Mouse (Mus musculus) midbrain, embryonic 10.5 days (tissue): ENCODE measurements around the gene Ten1. TPM values are rescaled to one million over a fixed set of nuclear protein-coding genes. Genes with fewer than 3 reads are reported as not detected.
A peak's percentile ranks its signal among the peaks of the same experiment; 100 is the strongest.

Experiments
- DNase-seq: peaks from one replicate; pipeline ENCODE4 v3.0.0-alpha.2; 2017; ENCODE audit warnings: low spot score
- H3K27ac ChIP-seq: fragments of 300-500 bp; sonication (generic); replicated peaks from 2 replicates; pipeline ENCODE4 v1.5.1; 2016; ENCODE audit warnings: mild to moderate bottlenecking
- H3K27me3 ChIP-seq: fragments of 300-500 bp; sonication (generic); 2 replicates; pipeline ENCODE4 v1.6.1; 2016; ENCODE audit warnings: low read depth, mild to moderate bottlenecking; ENCODE audit not compliant: poor library complexity, severe bottlenecking
- H3K36me3 ChIP-seq: fragments of 300-500 bp; sonication (generic); 2 replicates; pipeline ENCODE4 v1.6.1; 2016; ENCODE audit warnings: mild to moderate bottlenecking, moderate library complexity
- H3K4me1 ChIP-seq: fragments of 300-500 bp; sonication (generic); 2 replicates; pipeline ENCODE4 v1.6.1; 2016
- H3K4me3 ChIP-seq: fragments of 300-500 bp; sonication (generic); 2 replicates; pipeline ENCODE4 v1.5.1; 2016; ENCODE audit warnings: mild to moderate bottlenecking, moderate library complexity
- H3K9me3 ChIP-seq: fragments of 300-500 bp; sonication (generic); replicated peaks from 2 replicates; pipeline ENCODE4 v1.6.1; 2016; ENCODE audit warnings: mild to moderate bottlenecking
- WGBS: fragments of 180-500 bp; shearing (Covaris S2); methylation state at CpG from one replicate; pipeline ENCODE4 v1.1.7; 2016; 5-methylcytosine and 5-hydroxymethylcytosine counted together
- polyA plus RNA-seq: library from polyadenylated mRNA; unstranded; fragments of >200 nt; fragmentation: Nextera tagmentation; extraction: Ambion mirVana; gene quantifications from 2 replicates; pipeline ENCODE4 v1.2.1, GENCODE M21; 2016

Ten1 gene
- polyA plus RNA-seq, result 57.2 and 60.8 TPM in 2 replicates

DNA sequence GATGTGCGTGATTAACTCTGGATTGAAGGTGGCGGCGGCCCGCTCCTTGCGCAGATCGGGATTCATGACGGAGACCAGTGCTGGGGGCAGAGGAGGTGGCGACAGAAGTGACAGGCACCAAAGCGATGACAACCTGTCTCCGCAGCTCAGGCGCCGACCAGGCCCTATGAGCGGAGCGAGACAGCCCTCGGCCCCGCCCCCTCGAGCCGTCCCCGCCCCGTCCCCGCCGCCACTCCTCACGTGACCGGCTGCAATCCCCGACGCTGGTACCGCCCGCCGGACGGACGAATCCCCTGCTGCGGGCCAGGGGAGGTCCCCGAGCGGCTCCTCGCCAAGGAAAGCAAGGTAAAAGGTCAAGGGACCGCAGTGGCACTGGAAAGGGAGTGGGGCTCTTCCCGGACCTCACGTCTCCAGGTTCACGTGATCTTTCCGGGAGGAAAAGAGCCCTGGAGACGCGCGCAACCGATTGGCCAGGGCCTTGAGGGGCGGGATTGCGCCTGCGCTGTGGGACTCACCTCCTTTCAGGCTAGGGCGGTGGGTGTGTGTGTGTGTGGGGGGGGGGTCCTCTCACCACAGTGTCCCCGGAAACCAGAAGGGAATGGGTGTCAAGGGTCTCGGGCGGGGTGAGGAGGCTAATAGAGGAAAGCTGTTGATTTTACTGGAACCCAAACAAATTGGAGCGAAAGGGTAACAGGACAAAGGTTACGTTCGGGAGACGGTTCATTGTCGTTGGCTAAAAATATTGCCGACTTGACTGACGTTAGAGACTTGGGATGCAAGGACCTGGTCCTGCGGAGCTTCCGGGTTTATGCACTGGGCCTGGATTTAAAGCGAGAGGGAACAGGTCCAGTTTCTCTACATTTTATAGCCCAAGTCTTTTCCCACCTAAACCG, at the start of gene Ten1, which contains the start of gene Acox1:
Gene Ten1, plus strand, starts transcription at position 217 of the 893 bp plus-strand sequence.
Gene Acox1, minus strand, starts transcription at position 407 of the 893 bp plus-strand sequence.
- Histone ChIP-seq H3K4me1 (peaks cover 17% of the 10 kb centered on the region), H3K27ac (peak within 1 kb of the TSS; percentile 99), H3K9me3 (no peaks in the 10 kb centered on the region), H3K36me3 (peaks cover 10% of the 10 kb centered on the region), H3K27me3 (no peaks in the 10 kb centered on the region), H3K4me3 (peak within 1 kb of the TSS; percentile 88)
- peak; percentile 98 for DNase-seq
- under 1% methylated on average over 62 of the region's 62 CpGs for WGBS

DNA sequence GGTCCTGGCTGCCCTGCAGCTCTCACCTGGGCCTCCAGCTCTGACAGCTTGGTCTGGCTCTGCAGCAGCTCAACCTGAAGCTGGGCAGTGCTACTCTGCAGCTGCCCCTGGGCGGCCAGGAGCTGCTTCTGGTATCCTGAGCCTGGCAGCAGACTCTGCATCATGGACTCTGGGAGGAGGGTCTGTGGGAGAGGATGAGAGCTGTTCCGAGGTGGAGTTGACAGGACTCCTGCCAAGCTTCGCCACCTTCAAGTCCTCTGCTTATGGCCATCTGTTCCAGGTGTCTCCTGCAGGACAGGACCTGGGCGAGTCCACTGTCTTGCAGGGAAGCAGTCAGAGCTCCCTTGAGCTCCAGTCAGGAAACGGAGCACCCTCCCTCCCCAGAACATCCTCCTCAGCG, 49.3 kb upstream of the Ten1 start:
- no peaks in the 10 kb centered on the region for H3K9me3 ChIP-seq
- no peak overlapping the region for H3K4me3 ChIP-seq
- H3K27ac ChIP-seq, result no peak overlapping the region; the same call in 1 of the 2 replicates
- peaks cover 7% of the 10 kb centered on the region; the same call in 1 of the 2 replicates for H3K4me1 ChIP-seq
- WGBS, result 78% methylated on average over 6 of the region's 6 CpGs
- H3K27me3 ChIP-seq, result no peaks in the 10 kb centered on the region
- DNase-seq, result no peak
- peaks cover 100% of the 10 kb centered on the region for H3K36me3 ChIP-seq

DNA sequence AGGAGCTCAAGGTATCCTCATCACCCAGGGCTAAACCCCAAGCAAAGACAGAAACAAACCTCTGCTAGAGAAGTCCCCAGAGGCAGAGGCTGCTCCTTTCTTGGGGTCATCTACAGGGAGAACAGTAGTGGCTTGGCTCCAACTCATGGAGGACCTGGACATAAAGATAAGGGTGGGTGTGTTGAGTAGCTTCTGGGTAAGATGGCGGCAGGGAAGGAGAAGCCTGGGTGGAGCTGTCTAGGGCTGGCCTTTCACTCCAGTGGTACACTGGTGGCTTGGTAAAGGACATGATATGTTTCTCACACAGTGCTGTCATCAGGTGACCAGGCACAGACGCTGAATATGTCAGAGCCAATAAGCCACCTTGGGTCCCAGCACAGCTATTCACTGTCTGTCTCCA, 47.7 kb upstream of the Ten1 start:
- H3K36me3 ChIP-seq, result peaks cover 100% of the 10 kb centered on the region

DNA sequence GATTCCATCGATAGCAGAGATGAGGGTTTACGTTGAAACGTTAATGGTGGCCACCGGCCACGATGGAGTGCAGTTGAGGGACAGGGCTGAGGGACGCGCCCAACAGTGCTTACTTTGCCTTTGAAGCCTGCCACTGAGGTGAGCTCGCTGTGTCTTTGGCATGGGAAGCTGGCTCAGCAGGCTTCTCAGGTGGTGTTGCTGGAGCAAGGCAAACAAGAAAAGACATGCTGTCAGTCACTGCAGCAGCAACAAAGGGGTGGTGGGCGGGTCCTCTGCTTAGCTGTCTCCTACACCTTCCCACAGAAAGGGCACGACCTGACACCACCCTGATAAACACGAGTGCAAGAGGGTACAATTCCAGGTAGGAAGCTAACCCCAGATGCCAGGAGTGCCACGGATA, 37.3 kb upstream of the Ten1 start:
- 74% methylated on average over 12 of the region's 12 CpGs for WGBS
- peaks cover 19% of the 10 kb centered on the region for H3K4me1 ChIP-seq
- no peak for DNase-seq
- H3K4me3 ChIP-seq, result no peak overlapping the region
- peaks cover 91% of the 10 kb centered on the region for H3K36me3 ChIP-seq
- no peak overlapping the region for H3K27ac ChIP-seq
- no peaks in the 10 kb centered on the region for H3K27me3 ChIP-seq
- no peaks in the 10 kb centered on the region for H3K9me3 ChIP-seq

More for the DNA sequence above, 47.7 kb upstream of the Ten1 start:
- no peaks in the 10 kb centered on the region for H3K27me3 ChIP-seq
- H3K9me3 ChIP-seq, result no peaks in the 10 kb centered on the region
- peaks cover 7% of the 10 kb centered on the region; the same call in 1 of the 2 replicates for H3K4me1 ChIP-seq
- no peak overlapping the region for H3K4me3 ChIP-seq
- H3K27ac ChIP-seq, result no peak overlapping the region; the same call in 1 of the 2 replicates
- DNase-seq, result no peak
- WGBS, result 82% methylated on average over 2 of the region's 2 CpGs

DNA sequence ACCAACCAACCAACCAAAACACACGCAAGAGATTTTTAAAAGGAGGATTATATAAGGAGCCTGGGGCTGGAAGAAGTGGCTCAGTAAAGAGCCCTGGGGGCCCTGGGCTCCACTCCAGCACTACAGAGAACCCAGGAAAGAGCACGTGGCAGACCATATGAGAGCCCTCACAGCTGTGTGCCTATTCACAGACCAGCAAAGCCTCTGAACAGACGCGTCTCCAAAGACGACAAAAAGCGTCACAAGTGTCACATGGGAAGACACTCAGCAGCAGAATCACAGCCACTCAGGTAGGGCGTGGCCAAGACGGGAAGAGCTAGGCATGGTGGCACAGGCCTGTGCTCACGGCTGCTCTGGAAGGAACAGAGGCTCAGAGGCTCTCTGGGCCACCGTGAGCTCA, 36.5 kb upstream of the Ten1 start:
- Histone ChIP-seq H3K36me3 (peaks cover 87% of the 10 kb centered on the region), H3K27me3 (no peaks in the 10 kb centered on the region), H3K4me1 (peaks cover 27% of the 10 kb centered on the region), H3K4me3 (no peak overlapping the region), H3K27ac (0 out of 2 replicates have a peak overlapping the region, but pooled peaks have one; percentile 52), H3K9me3 (no peaks in the 10 kb centered on the region)
- WGBS, result 82% methylated on average over 10 of the region's 10 CpGs
- no peak for DNase-seq

DNA sequence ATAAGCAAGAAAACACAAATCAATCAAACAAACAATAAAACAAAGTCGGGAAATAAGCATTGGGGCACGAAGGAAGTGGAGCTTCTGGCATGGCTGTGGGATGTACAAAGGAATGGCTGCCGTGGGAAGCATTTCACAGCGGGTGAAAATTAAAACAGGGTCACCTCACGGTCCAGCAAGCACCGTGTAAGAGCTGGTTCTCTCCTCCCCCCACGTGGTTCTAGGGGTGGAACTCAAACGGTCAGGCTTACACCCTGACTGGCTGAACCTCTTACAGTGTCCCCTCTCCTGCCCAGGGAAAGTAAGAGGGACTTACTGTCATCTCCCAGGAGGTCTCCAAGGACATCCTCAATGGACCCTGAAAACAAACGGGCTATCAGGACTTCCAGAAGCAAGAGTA, 35.7 kb upstream of the Ten1 start:
- 38% methylated on average over 9 of the region's 9 CpGs for whole genome bisulfite sequencing
- H3K9me3 ChIP-seq, result no peaks in the 10 kb centered on the region
- no peaks in the 10 kb centered on the region for H3K27me3 ChIP-seq
- 0 out of 2 replicates have a peak overlapping the region, but pooled peaks have one; percentile 11 for H3K4me3 ChIP-seq
- peaks cover 78% of the 10 kb centered on the region for H3K36me3 ChIP-seq
- peak overlapping the region; percentile 52; the same call in 1 of the 2 replicates for H3K27ac ChIP-seq
- peaks cover 30% of the 10 kb centered on the region for H3K4me1 ChIP-seq
- DNase-seq, result no peak

GRCm38 (mm10) chr11:116167232-116167631, 31.4 kb upstream of the Ten1 start:
- 19% methylated on average over 6 of the region's 6 CpGs for WGBS
- DNase-seq, result no peak

GRCm38 (mm10) chr11:116167884-116168439, 30.7 kb upstream of the Ten1 start, which contains the start of gene Fbf1:
Gene Fbf1 (minus strand): TSS chr11:116168166.
- H3K4me1 ChIP-seq, result peaks cover 28% of the 10 kb centered on the region
- H3K4me3 ChIP-seq, result peak within 1 kb of the TSS; percentile 79
- H3K27ac ChIP-seq, result peak within 1 kb of the TSS; percentile 91
- under 1% methylated on average over 40 of the region's 40 CpGs for WGBS
- peaks cover 53% of the 10 kb centered on the region for H3K36me3 ChIP-seq
- H3K27me3 ChIP-seq, result peaks cover 4% of the 10 kb centered on the region; the same call in 1 of the 2 replicates
- H3K9me3 ChIP-seq, result no peaks in the 10 kb centered on the region
- peak; percentile 95 for DNase-seq

More at GRCm38 (mm10) chr11:116167232-116167631, 31.4 kb upstream of the Ten1 start:
- H3K27ac ChIP-seq, result peak overlapping the region; percentile 91
- H3K27me3 ChIP-seq, result peaks cover 4% of the 10 kb centered on the region; the same call in 1 of the 2 replicates
- H3K4me3 ChIP-seq, result peak overlapping the region; percentile 79
- peaks cover 49% of the 10 kb centered on the region for H3K36me3 ChIP-seq
- H3K9me3 ChIP-seq, result no peaks in the 10 kb centered on the region
- peaks cover 34% of the 10 kb centered on the region for H3K4me1 ChIP-seq

- DNase-seq, result no peak
- Histone ChIP-seq H3K27me3 (peaks cover 4% of the 10 kb centered on the region; the same call in 1 of the 2 replicates), H3K4me3 (no peak overlapping the region), H3K27ac (no peak overlapping the region), H3K36me3 (peaks cover 56% of the 10 kb centered on the region), H3K9me3 (no peaks in the 10 kb centered on the region), H3K4me1 (peaks cover 21% of the 10 kb centered on the region)
- WGBS, result 84% methylated on average over 3 of the region's 3 CpGs
These were observed 29.4 kb upstream of the Ten1 start for GRCm38 (mm10) chr11:116169214-116169613.

GRCm38 (mm10) chr11:116170003-116170800, 28.5 kb upstream of the Ten1 start:
- Histone ChIP-seq H3K36me3 (peaks cover 56% of the 10 kb centered on the region), H3K27ac (no peak overlapping the region), H3K9me3 (no peaks in the 10 kb centered on the region), H3K4me1 (peaks cover 21% of the 10 kb centered on the region), H3K27me3 (peaks cover 4% of the 10 kb centered on the region; the same call in 1 of the 2 replicates), H3K4me3 (no peak overlapping the region)
- 85% methylated on average over 5 of the region's 5 CpGs for WGBS
- no peak for DNase-seq

DNA sequence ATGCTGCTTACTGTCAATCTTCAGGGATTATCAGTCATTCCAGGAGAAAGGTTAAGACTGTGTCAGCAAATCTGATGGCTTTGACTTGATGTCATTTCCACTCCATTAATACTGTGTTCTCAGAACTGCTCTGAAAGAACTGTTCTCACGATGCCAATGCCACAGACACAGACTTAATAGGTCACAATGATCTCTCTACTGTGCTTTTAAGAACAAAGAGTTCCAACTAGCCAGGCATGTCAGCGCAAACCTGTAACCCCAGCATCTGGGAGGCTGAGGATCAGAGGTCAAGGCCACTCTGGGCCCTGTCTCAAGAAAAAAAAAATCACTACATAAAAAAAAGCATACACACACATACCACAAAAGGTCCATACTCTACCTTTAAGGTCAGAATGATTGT, 26.7 kb upstream of the Ten1 start:
- H3K4me1 ChIP-seq, result peaks cover 12% of the 10 kb centered on the region
- no peak overlapping the region for H3K4me3 ChIP-seq
- H3K36me3 ChIP-seq, result peaks cover 59% of the 10 kb centered on the region
- DNase-seq, result no peak
- 96% methylated on average over 2 of the region's 2 CpGs for WGBS
- H3K27ac ChIP-seq, result no peak overlapping the region
- H3K9me3 ChIP-seq, result no peaks in the 10 kb centered on the region
- H3K27me3 ChIP-seq, result peaks cover 4% of the 10 kb centered on the region; the same call in 1 of the 2 replicates
